Mouse (Mus musculus): ENCODE measurements at regions not wholly inside any gene's neighbourhood (a gene's known extent, or its start where the extent isn't known, plus 50 kb on each side); places are given as distances from the start of the nearest gene placed in this dataset.

GRCm38 (mm10) chr16:84318091-84318490, 196.8 kb upstream of the A730009L09Rik start:
- DNase-seq, result no peak

- DNase-seq, result no peak
Measured at GRCm38 (mm10) chr16:84321569-84321968, 193.4 kb upstream of the A730009L09Rik start.

- no peak for DNase-seq
Measured at GRCm38 (mm10) chr16:84330293-84330692, 184.6 kb upstream of the A730009L09Rik start.

- DNase-seq, result no peak
Measured at GRCm38 (mm10) chr16:84346089-84346488, 168.8 kb upstream of the A730009L09Rik start.

- no peak for DNase-seq
Measured at GRCm38 (mm10) chr16:84355118-84355517, 159.8 kb upstream of the A730009L09Rik start.

GRCm38 (mm10) chr16:84365969-84366368, 149.0 kb upstream of the A730009L09Rik start:
- DNase-seq, result peak; percentile 16

- DNase-seq, result no peak
Measured at GRCm38 (mm10) chr16:84368928-84369682, 145.8 kb upstream of the A730009L09Rik start.

- DNase-seq, result no peak
Measured at GRCm38 (mm10) chr16:84378461-84378860, 136.5 kb upstream of the A730009L09Rik start.

GRCm38 (mm10) chr16:84391756-84392155, 123.2 kb upstream of the A730009L09Rik start:
- no peak for DNase-seq

- DNase-seq, result no peak
Measured at GRCm38 (mm10) chr16:84394895-84395294, 120.0 kb upstream of the A730009L09Rik start.

- no peak for DNase-seq
Measured at GRCm38 (mm10) chr16:84421650-84422049, 93.3 kb upstream of the A730009L09Rik start.

- no peak for DNase-seq
Measured at GRCm38 (mm10) chr16:84426990-84427540, 87.9 kb upstream of the A730009L09Rik start.

GRCm38 (mm10) chr16:84456596-84456995, 58.3 kb upstream of the A730009L09Rik start:
- no peak for DNase-seq

GRCm38 (mm10) chr16:84462150-84462549, 52.8 kb upstream of the A730009L09Rik start:
- DNase-seq, result no peak

All from adrenal gland, postnatal 14 days (tissue).